Mouse (Mus musculus): ENCODE results near the gene Erc2.

DNA sequence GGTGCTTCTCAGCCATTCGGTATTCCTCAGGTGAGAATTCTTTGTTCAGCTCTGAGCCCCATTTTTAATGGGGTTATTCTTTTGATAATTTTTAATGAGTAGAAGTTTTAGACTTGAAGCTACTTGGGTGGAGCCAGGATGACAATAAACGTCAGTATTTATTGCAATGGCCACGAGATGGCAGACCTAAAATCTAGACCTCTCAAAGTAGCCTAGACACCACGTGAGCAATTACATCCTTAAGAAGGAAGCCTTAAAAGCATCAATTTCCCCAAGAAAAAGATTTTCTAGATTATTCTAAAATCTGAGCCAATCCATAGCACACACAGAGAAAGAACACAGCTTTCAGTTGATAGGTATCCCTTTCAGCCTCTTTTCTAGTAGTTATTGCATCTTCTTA, 640.5 kb downstream of the Erc2 start:
- TF ChIP-seq POLR2A (IDR thresholded peaks at IDR 0.05; ENCODE audit: low read depth, low read length), result no peak
- no peak for TF ChIP-seq CTCF (IDR thresholded peaks at IDR 0.05; ENCODE audit: extremely low read depth, insufficient read length, insufficient replicate concordance, low read depth, low read length)
